Mouse (Mus musculus) thymus, postnatal 14 days (tissue): Measurements from ENCODE around the gene Gm17571.

Experiments
- DNase-seq: peaks from one replicate; pipeline ENCODE4 v3.0.0; 2021

Gene Gm17571

GRCm38 (mm10) chr9:13454651-13455123 is 8.1 kb upstream of the Gm17571 start:
- no peak for DNase-seq

- DNase-seq: no peak
These were observed 2.2 kb upstream of the Gm17571 start for GRCm38 (mm10) chr9:13448716-13449115.

GRCm38 (mm10) chr9:13446236-13446635 is 317 bp downstream of the Gm17571 start:
- no peak for DNase-seq

- peak; percentile 27 for DNase-seq
These were observed 2.9 kb downstream of the Gm17571 start for GRCm38 (mm10) chr9:13443484-13444211.

GRCm38 (mm10) chr9:13442012-13442735 is 4.4 kb downstream of the Gm17571 start:
- DNase-seq: no peak

- no peak for DNase-seq
These were observed 5.6 kb downstream of the Gm17571 start for GRCm38 (mm10) chr9:13440911-13441310.

- no peak for DNase-seq
These were observed 13.0 kb downstream of the Gm17571 start for GRCm38 (mm10) chr9:13433501-13434090.

GRCm38 (mm10) chr9:13431646-13432045 is 14.9 kb downstream of the Gm17571 start:
- no peak for DNase-seq

- no peak for DNase-seq
These were observed 15.8 kb downstream of the Gm17571 start for GRCm38 (mm10) chr9:13430744-13431143.

GRCm38 (mm10) chr9:13430302-13430701 is 16.3 kb downstream of the Gm17571 start:
- no peak for DNase-seq

- DNase-seq: peak; percentile 30
These were observed 17.0 kb downstream of the Gm17571 start for GRCm38 (mm10) chr9:13429477-13430125.

- DNase-seq: no peak
These were observed 21.3 kb downstream of the Gm17571 start for GRCm38 (mm10) chr9:13425031-13425940.

- DNase-seq: no peak
These were observed 32.3 kb downstream of the Gm17571 start for GRCm38 (mm10) chr9:13414230-13414766.
